Comparison of ENCODE assay signal across 22 mouse cellular contexts in genomic region chr5:134976164-134976563, GRCm38 (mm10). TPM values are rescaled to one million over a fixed set of nuclear protein-coding genes. Genes with fewer than 3 reads are reported as not detected.
DNase-seq lines count a peak whose midpoint lies in the region; ATAC-seq and TF ChIP-seq lines count a peak whose summit lies in the region.
"Had no signal": no experiment of that assay in that cellular context is flagged by ENCODE, and none has a peak within 500 bp of the region (broad histone marks: within the 10 kb centered on the region; RNA-seq: fewer than 3 reads in every experiment).

No protein-coding gene starts in this region.

- no peaks in the 10 kb centered on the region for H3K9me3 ChIP-seq in liver, embryonic 14.5 days (ENCODE audit: control insufficient read depth, low read length)
- H3K9me3 ChIP-seq in stomach, embryonic 15.5 days, result no peaks in the 10 kb centered on the region
- H3K9me3 ChIP-seq in midbrain, embryonic 14.5 days (ENCODE audit: control insufficient read depth, low read length), result no peaks in the 10 kb centered on the region
- H3K9me3 ChIP-seq: embryonic facial prominence, embryonic 15.5 days; forebrain, embryonic 13.5 days; hindbrain, embryonic 13.5 days; limb, embryonic 12.5 days; lung, embryonic 15.5 days; midbrain, embryonic 15.5 days had no signal

- 33% methylated on average over 2 of the region's 2 CpGs for WGBS in liver, embryonic 14.5 days (ENCODE audit: insufficient replicate concordance)
- WGBS in stomach, embryonic 15.5 days, result 87% methylated on average over 2 of the region's 2 CpGs
- 84% methylated on average over 2 of the region's 2 CpGs for WGBS in midbrain, embryonic 14.5 days

- peak; percentile 49; the same call in 1 of the 2 replicates for TF ChIP-seq EP300 in liver, embryonic 14.5 days (IDR thresholded peaks at IDR 0.05; ENCODE audit: low read depth)

- peak; percentile 77 to 87 for ATAC-seq in hematopoietic stem cell, adult 5-6 weeks (replicated peaks in 1 of 2; ENCODE audit: insufficient read depth in 1 of 2, low FRiP score in 2 of 2, low TSS enrichment in 1 of 2, low read depth in 1 of 2, poor library complexity in 2 of 2, severe bottlenecking in 2 of 2)
- peak; percentile 66 for ATAC-seq in liver, embryonic 14.5 days (ENCODE audit: insufficient read depth)
- peak; percentile 48; the same call in 1 of the 2 replicates for ATAC-seq in stomach, embryonic 15.5 days (ENCODE audit: insufficient read depth, low FRiP score, low read depth)
- ATAC-seq in midbrain, embryonic 14.5 days (ENCODE audit: low FRiP score, low TSS enrichment), result no peak
- ATAC-seq in activated CD4-positive, CD25-positive, alpha-beta regulatory T cell, adult 4 months, result no peak
- ATAC-seq: forebrain, embryonic 13.5 days; midbrain, embryonic 15.5 days had no signal

- peak overlapping the region; percentile 40 for H3K4me2 ChIP-seq in liver, embryonic 14.5 days (ENCODE audit: low read depth)
- no peak overlapping the region for H3K4me2 ChIP-seq in stomach, embryonic 15.5 days
- no peak overlapping the region for H3K4me2 ChIP-seq in midbrain, embryonic 14.5 days (ENCODE audit: low read length)
- H3K4me2 ChIP-seq: embryonic facial prominence, embryonic 15.5 days; forebrain, embryonic 13.5 days; hindbrain, embryonic 13.5 days; limb, embryonic 12.5 days; lung, embryonic 15.5 days; midbrain, embryonic 15.5 days had no signal

- peaks cover 26 to 49% of the 10 kb centered on the region in 2 experiments for H3K4me1 ChIP-seq in liver, embryonic 14.5 days (replicated peaks; ENCODE audit: control insufficient read depth in 2 of 2, insufficient read depth in 2 of 2, low read length in 1 of 2)
- no peaks in the 10 kb centered on the region for H3K4me1 ChIP-seq in stomach, embryonic 15.5 days
- no peaks in the 10 kb centered on the region for H3K4me1 ChIP-seq in midbrain, embryonic 14.5 days (ENCODE audit: control insufficient read depth, insufficient read depth, low read length)
- H3K4me1 ChIP-seq: embryonic facial prominence, embryonic 15.5 days; forebrain, embryonic 13.5 days; hindbrain, embryonic 13.5 days; limb, embryonic 12.5 days; midbrain, embryonic 15.5 days had no signal

- no peak overlapping the region; the same call in 1 of the 2 replicates for H3K9ac ChIP-seq in liver, embryonic 14.5 days (replicated peaks)
- no peak overlapping the region for H3K9ac ChIP-seq in stomach, embryonic 15.5 days
- no peak overlapping the region for H3K9ac ChIP-seq in midbrain, embryonic 14.5 days (replicated peaks; ENCODE audit: low read length)
- H3K9ac ChIP-seq: embryonic facial prominence, embryonic 15.5 days; forebrain, embryonic 13.5 days; hindbrain, embryonic 13.5 days; limb, embryonic 12.5 days; lung, embryonic 15.5 days; midbrain, embryonic 15.5 days had no signal

- DNase-seq in c-Kit-negative CD71-positive TER-119-positive erythroid progenitor cells, embryonic 14.5 days (ENCODE audit: low read depth, low spot score), result peak; percentile 40
- peak; percentile 31 to 63 (median 48) for DNase-seq in liver, embryonic 14.5 days (ENCODE audit: low read depth in 3 of 3, low spot score in 3 of 3)
- DNase-seq in midbrain, embryonic 14.5 days, result no peak
- DNase-seq in adrenal gland, adult 18-20 months (ENCODE audit: low spot score in 2 of 2), result no peak
- DNase-seq: adrenal gland, postnatal 10 days; cerebellum, adult 8-10 months; embryo, embryonic 11 days; heart, adult 2 months; retina, postnatal 1 day had no signal

- no peaks in the 10 kb centered on the region for H3K36me3 ChIP-seq in liver, embryonic 14.5 days (replicated peaks; ENCODE audit: control insufficient read depth, insufficient read depth, low read depth)
- no peaks in the 10 kb centered on the region for H3K36me3 ChIP-seq in stomach, embryonic 15.5 days
- H3K36me3 ChIP-seq in midbrain, embryonic 14.5 days (ENCODE audit: control insufficient read depth, insufficient read depth, low read length), result no peaks in the 10 kb centered on the region
- H3K36me3 ChIP-seq: embryonic facial prominence, embryonic 15.5 days; hindbrain, embryonic 13.5 days; limb, embryonic 12.5 days; lung, embryonic 15.5 days; midbrain, embryonic 15.5 days had no signal

- H3K4me3 ChIP-seq in liver, embryonic 14.5 days (ENCODE audit: insufficient read depth in 1 of 2, low read depth in 2 of 2, low read length in 2 of 2), result no peak overlapping the region
- no peak overlapping the region for H3K4me3 ChIP-seq in stomach, embryonic 15.5 days (replicated peaks)
- H3K4me3 ChIP-seq in midbrain, embryonic 14.5 days (replicated peaks; ENCODE audit: low read depth, low read length), result no peak overlapping the region
- H3K4me3 ChIP-seq: embryonic facial prominence, embryonic 15.5 days; forebrain, embryonic 13.5 days; heart, adult 2 months; hindbrain, embryonic 13.5 days; limb, embryonic 12.5 days; lung, embryonic 15.5 days; midbrain, embryonic 15.5 days had no signal

- H3K27me3 ChIP-seq in liver, embryonic 14.5 days (ENCODE audit: control insufficient read depth, insufficient read depth, low read length), result no peaks in the 10 kb centered on the region; the same call in 1 of the 2 replicates
- H3K27me3 ChIP-seq in stomach, embryonic 15.5 days (replicated peaks), result no peaks in the 10 kb centered on the region
- H3K27me3 ChIP-seq in midbrain, embryonic 14.5 days (ENCODE audit: control insufficient read depth, insufficient read depth, low read length), result no peaks in the 10 kb centered on the region
- H3K27me3 ChIP-seq: embryonic facial prominence, embryonic 15.5 days; hindbrain, embryonic 13.5 days; limb, embryonic 12.5 days; lung, embryonic 15.5 days; midbrain, embryonic 15.5 days had no signal

- TF ChIP-seq CTCF in liver, embryonic 14.5 days (IDR thresholded peaks at IDR 0.05; ENCODE audit: low read depth), result no peak

- peak overlapping the region; percentile 47 for H3K27ac ChIP-seq in liver, embryonic 14.5 days
- no peak overlapping the region for H3K27ac ChIP-seq in stomach, embryonic 15.5 days
- no peak overlapping the region for H3K27ac ChIP-seq in midbrain, embryonic 14.5 days (replicated peaks; ENCODE audit: low read depth, low read length)
- H3K27ac ChIP-seq: embryonic facial prominence, embryonic 15.5 days; forebrain, embryonic 13.5 days; heart, adult 2 months; hindbrain, embryonic 13.5 days; limb, embryonic 12.5 days; lung, embryonic 15.5 days; macrophage; midbrain, embryonic 15.5 days had no signal

RNA-seq across cellular contexts. Expression of gene Cldn3, which starts 9.8 kb away (rescaled TPM):
- not detected in 2 replicates for total RNA-seq in hematopoietic stem cell, adult 5-6 weeks (2017)
- polyA plus RNA-seq in liver, embryonic 14.5 days (2012; rRNA removed), result 0.47 and 0.73 TPM in 2 replicates
- 0.43 and 0.47 TPM in 2 replicates for polyA plus RNA-seq in liver, embryonic 14.5 days (2014; fragmentation: Nextera tagmentation; extraction: Ambion mirVana)
- polyA plus RNA-seq in stomach, embryonic 15.5 days (2015; fragmentation: Nextera tagmentation; extraction: Ambion mirVana), result 120 and 147 TPM in 2 replicates
- 0.81 and 1.3 TPM in 2 replicates for polyA plus RNA-seq in midbrain, embryonic 14.5 days (2014; fragmentation: Nextera tagmentation; extraction: Ambion mirVana)
- under 1 TPM; 0.50 to 0.54 TPM for total RNA-seq in adrenal gland, adult 18-20 months (2021)
- polyA plus RNA-seq in activated CD4-positive, CD25-positive, alpha-beta regulatory T cell, adult 4 months (2017; shearing (Covaris generic)), result not detected
- total RNA-seq: neutrophil, adult 5-6 weeks had no signal
- polyA plus RNA-seq: macrophage had no signal

RNA-seq across cellular contexts. Expression of gene Cldn4, which starts 29.4 kb away (rescaled TPM):
- 0.81 TPM in 1 of 2 replicates, not detected in the other for total RNA-seq in hematopoietic stem cell, adult 5-6 weeks (2017)
- 0.35 and 0.39 TPM in 2 replicates for polyA plus RNA-seq in liver, embryonic 14.5 days (2012; rRNA removed)
- 0.29 TPM in 2 replicates for polyA plus RNA-seq in liver, embryonic 14.5 days (2014; fragmentation: Nextera tagmentation; extraction: Ambion mirVana)
- 54.5 and 58.6 TPM in 2 replicates for polyA plus RNA-seq in stomach, embryonic 15.5 days (2015; fragmentation: Nextera tagmentation; extraction: Ambion mirVana)
- not detected in 2 replicates for polyA plus RNA-seq in midbrain, embryonic 14.5 days (2014; fragmentation: Nextera tagmentation; extraction: Ambion mirVana)
- total RNA-seq in adrenal gland, adult 18-20 months (2021), result not detected
- not detected for polyA plus RNA-seq in activated CD4-positive, CD25-positive, alpha-beta regulatory T cell, adult 4 months (2017; shearing (Covaris generic))
- total RNA-seq: heart, adult 2 months; layer of hippocampus, adult 18-20 months; left cerebral cortex, adult 18-20 months had no signal
- polyA plus RNA-seq: forebrain, embryonic 13.5 days; hindbrain, embryonic 13.5 days; macrophage; midbrain, embryonic 15.5 days had no signal

RNA-seq across cellular contexts. Expression of gene Abhd11, which starts 32.8 kb away (rescaled TPM):
- 27.1 and 41.0 TPM in 2 replicates for total RNA-seq in hematopoietic stem cell, adult 5-6 weeks (2017)
- polyA plus RNA-seq in liver, embryonic 14.5 days (2012; rRNA removed), result 27.0 and 27.9 TPM in 2 replicates
- 23.1 and 25.1 TPM in 2 replicates for polyA plus RNA-seq in liver, embryonic 14.5 days (2014; fragmentation: Nextera tagmentation; extraction: Ambion mirVana)
- 70.9 and 78.9 TPM in 2 replicates for polyA plus RNA-seq in stomach, embryonic 15.5 days (2015; fragmentation: Nextera tagmentation; extraction: Ambion mirVana)
- polyA plus RNA-seq in midbrain, embryonic 14.5 days (2014; fragmentation: Nextera tagmentation; extraction: Ambion mirVana), result 58.0 and 81.5 TPM in 2 replicates
- total RNA-seq in adrenal gland, adult 18-20 months (2021), result 10 to 100 TPM; 52.3 to 59.7 TPM
- polyA plus RNA-seq in activated CD4-positive, CD25-positive, alpha-beta regulatory T cell, adult 4 months (2017; shearing (Covaris generic)), result 10 to 100 TPM; 53.9 to 66.7 TPM

RNA-seq across cellular contexts. Expression of gene Mettl27, which starts 44.0 kb away (rescaled TPM):
- 13.8 and 20.0 TPM in 2 replicates for total RNA-seq in hematopoietic stem cell, adult 5-6 weeks (2017)
- polyA plus RNA-seq in liver, embryonic 14.5 days (2012; rRNA removed), result 7.1 and 7.9 TPM in 2 replicates
- polyA plus RNA-seq in liver, embryonic 14.5 days (2014; fragmentation: Nextera tagmentation; extraction: Ambion mirVana), result 14.4 and 16.3 TPM in 2 replicates
- 20.9 and 21.0 TPM in 2 replicates for polyA plus RNA-seq in stomach, embryonic 15.5 days (2015; fragmentation: Nextera tagmentation; extraction: Ambion mirVana)
- polyA plus RNA-seq in midbrain, embryonic 14.5 days (2014; fragmentation: Nextera tagmentation; extraction: Ambion mirVana), result 6.0 and 6.3 TPM in 2 replicates
- total RNA-seq in adrenal gland, adult 18-20 months (2021), result 10 to 100 TPM; 23.1 to 23.6 TPM
- 10 to 100 TPM; 20.4 to 23.3 TPM for polyA plus RNA-seq in activated CD4-positive, CD25-positive, alpha-beta regulatory T cell, adult 4 months (2017; shearing (Covaris generic))

RNA-seq across cellular contexts. Expression of gene Stx1a, which starts 47.1 kb away (rescaled TPM):
- not detected in 2 replicates for total RNA-seq in hematopoietic stem cell, adult 5-6 weeks (2017)
- 2.0 and 2.3 TPM in 2 replicates for polyA plus RNA-seq in liver, embryonic 14.5 days (2012; rRNA removed)
- 0.72 and 0.73 TPM in 2 replicates for polyA plus RNA-seq in liver, embryonic 14.5 days (2014; fragmentation: Nextera tagmentation; extraction: Ambion mirVana)
- 11.8 and 12.3 TPM in 2 replicates for polyA plus RNA-seq in stomach, embryonic 15.5 days (2015; fragmentation: Nextera tagmentation; extraction: Ambion mirVana)
- 106 and 137 TPM in 2 replicates for polyA plus RNA-seq in midbrain, embryonic 14.5 days (2014; fragmentation: Nextera tagmentation; extraction: Ambion mirVana)
- total RNA-seq in adrenal gland, adult 18-20 months (2021), result 1 to 10 TPM; 6.0 to 7.2 TPM
- 10 to 100 TPM; 15.1 to 15.2 TPM for polyA plus RNA-seq in activated CD4-positive, CD25-positive, alpha-beta regulatory T cell, adult 4 months (2017; shearing (Covaris generic))

Comparison
In these comparisons a context has a peak if more than half of its experiments do, and no peak if none do; other contexts are left out.
1. DNase-seq: peak in c-Kit-negative CD71-positive TER-119-positive erythroid progenitor cells, embryonic 14.5 days (single experiment) and liver, embryonic 14.5 days (3 of 3); none in midbrain, embryonic 14.5 days (single experiment) and adrenal gland, adult 18-20 months (0 of 2).
2. ATAC-seq: peak in hematopoietic stem cell, adult 5-6 weeks (2 of 2), liver, embryonic 14.5 days (single experiment) and stomach, embryonic 15.5 days (single experiment); none in midbrain, embryonic 14.5 days (single experiment) and activated CD4-positive, CD25-positive, alpha-beta regulatory T cell, adult 4 months (single experiment).
3. RNA of gene Cldn3, which starts 9.8 kb away (polyA plus RNA-seq): 120 to 147 TPM in stomach, embryonic 15.5 days; 0.81 to 1.3 TPM in midbrain, embryonic 14.5 days, 0.43 to 0.73 TPM in liver, embryonic 14.5 days and not detected in activated CD4-positive, CD25-positive, alpha-beta regulatory T cell, adult 4 months; every median in the first group is over 10 times any median in the second.
4. RNA of gene Cldn4, which starts 29.4 kb away (polyA plus RNA-seq): 54.5 to 58.6 TPM in stomach, embryonic 15.5 days; 0.29 to 0.39 TPM in liver, embryonic 14.5 days, not detected in midbrain, embryonic 14.5 days and not detected in activated CD4-positive, CD25-positive, alpha-beta regulatory T cell, adult 4 months; every median in the first group is over 10 times any median in the second.